Mouse (Mus musculus) urinary bladder, adult 18-20 months (tissue): ENCODE data around the gene Grhl1.
"Not testable (repeated sequence)": the region's sequence is repeated elsewhere in the genome, so short reads cannot be mapped to it uniquely, and the experiment has no call there.

Source experiments
- DNase-seq, 2 experiments: peaks; one replicate each; pipeline ENCODE4 v3.0.0; 2022; ENCODE audit warnings: low spot score in 2 of 2, mixed read lengths in 2 of 2

The Grhl1 gene

DNA sequence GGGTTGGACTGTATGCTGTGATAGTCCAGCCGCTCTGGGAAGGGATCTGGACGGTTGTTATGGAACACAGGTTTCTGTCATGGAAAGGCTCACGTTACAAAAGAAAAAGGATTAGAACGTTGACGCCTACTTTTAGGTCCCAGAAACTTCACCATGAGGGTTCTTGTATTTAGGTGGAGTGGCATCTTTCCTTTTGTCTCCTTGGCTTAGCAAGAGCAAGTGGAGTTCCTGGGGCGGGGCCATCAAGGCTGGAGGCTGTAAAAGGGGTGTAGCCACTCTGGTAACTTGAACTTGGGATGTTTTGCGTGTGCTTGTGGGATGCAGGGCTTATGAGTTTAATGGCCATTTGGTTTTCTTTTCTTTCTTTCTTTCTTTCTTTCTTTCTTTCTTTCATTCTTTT, 18.3 kb downstream of the Grhl1 start:
- DNase-seq, result no peak

DNA sequence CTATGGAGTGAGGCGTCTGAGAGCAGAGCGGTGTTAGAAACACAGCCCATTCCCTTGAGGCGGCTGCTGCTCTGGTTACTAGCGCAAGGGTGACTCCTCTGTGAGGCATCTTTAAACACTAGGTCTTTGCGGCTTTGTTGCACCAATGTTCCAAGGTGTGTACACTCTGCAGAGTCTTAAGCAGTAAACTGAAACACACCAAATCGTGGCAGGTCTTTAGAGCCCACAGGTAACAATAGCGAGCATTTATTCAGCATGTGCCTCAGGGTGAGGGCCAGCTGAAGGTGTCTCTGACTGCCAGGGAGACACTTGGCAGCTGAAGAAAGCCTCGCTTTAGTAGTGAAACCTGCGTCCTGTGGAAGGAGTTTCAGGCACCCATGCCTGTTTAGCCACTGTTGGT, 20.0 kb downstream of the Grhl1 start:
- no peak for DNase-seq

DNA sequence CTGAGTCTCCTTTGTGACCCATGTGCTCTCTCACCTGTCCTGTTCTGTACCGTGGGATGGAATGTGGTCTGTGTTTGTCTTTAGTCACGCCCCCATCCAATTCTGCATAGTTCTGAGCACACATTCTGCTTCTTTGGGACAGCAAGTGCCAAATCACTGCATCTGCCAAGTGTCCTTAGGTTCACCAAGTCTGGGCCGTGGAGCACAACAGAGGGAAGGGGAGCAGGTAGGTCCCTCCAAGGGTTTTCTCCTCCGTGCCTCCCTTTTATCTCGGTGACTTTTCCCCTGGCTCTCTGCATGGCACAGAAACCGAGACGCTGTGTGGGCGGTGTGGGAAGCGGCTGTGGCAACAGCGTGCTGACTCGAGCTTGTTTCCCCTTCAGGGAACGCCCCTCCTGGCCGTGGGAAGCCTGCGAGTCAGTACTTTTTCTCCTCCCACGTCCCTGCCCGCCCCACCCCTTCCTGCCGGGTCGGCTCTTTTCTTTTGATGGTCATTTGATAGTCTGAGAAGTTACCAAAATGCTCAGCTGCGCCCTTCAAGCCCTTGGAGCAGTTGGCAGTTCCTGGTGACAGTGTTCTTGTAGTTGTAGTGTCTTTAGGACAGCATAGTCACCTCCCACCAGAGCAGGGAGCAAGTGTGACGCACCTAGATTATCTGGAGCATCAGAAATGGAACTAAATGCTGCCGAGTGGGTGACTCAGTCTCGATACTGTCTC, 21.0 kb downstream of the Grhl1 start:
- DNase-seq, result peak; percentile 80 to 82

DNA sequence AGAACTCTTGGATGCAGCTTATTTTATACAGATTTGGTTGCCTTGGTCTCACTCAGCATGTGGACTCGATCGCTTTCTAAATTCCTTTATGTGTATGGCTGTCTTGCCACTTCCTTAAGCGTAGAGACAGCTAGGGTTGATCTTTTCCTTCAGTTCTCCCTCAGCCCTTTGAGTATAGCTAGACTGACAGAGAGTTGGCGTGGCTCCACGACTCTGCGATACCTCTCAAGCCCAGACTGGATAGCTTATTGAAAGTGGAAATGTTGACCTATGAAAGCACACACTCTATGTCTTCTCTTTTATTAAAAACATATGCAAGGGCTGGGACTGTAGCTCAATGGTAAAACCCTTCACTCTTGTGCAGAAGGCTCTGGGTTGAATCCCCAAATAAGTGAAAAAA, 25.3 kb downstream of the Grhl1 start:
- no peak for DNase-seq

DNA sequence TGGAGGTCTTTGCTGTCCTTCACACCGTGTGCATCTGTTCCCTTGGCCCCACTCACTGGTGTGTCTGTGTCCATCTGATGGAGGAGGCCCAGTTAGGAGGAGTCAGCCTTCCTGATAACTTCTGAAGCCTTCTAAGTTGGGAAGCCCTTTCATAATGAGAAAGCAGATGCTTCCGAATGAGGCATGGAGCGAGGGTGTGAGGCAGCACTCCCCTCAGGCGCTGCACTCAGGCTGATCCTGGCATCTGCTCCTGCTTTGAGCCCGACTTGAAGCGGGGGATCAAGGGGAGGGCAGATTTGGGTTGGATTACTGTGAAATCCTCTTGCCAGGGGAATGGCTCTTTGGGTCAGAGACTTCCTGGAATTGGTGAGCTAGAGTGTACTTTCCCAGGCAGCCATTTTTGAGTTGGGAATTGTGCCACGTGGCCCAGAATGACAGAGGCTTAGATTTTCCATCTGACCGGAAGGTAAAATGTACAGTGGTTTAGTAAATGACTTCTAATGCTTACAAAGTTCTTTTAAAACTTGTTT, 27.3 kb downstream of the Grhl1 start:
- DNase-seq, result no peak

DNA sequence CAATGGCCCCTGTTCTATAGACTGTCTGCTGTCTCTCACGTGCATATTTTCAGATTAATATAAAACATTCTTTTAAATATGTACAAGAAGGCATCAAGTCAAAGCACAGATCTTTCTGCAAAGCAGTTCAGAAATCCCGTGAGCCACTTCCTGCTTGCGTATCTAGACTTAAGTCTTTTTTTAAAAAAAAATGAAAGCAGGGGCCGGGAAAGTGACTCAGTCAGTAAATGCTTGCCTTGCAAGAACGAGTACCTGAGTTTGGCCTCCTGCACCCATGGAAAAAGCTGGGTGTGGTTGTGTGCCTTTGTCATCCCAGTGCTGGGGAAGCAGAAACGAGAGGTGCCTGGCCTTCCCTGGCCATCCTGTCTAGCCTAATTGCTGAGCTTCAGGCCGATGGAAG, 28.0 kb downstream of the Grhl1 start:
- peak in 1 of 2 experiments; percentile 37 for DNase-seq

DNA sequence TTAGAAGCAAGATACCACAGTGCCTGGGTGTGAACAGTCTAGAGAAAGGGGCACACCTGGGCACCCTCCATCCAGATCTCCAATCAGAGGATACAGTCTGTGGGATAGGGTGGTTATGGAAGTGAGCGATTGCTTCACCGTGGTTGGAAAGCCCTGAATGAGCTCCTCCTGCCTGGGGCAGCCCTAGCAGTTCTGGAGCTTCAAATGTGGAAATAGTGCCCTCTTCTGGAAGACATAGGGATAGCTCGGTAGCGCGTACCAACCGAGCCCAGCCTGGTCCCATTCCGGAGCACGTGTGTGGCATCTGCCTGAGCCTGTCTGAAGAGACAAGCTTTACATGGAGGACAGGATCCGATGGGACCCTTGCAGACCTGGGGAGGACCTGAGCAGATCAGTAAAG, 28.7 kb downstream of the Grhl1 start:
- DNase-seq, result peak; percentile 41 to 70

DNA sequence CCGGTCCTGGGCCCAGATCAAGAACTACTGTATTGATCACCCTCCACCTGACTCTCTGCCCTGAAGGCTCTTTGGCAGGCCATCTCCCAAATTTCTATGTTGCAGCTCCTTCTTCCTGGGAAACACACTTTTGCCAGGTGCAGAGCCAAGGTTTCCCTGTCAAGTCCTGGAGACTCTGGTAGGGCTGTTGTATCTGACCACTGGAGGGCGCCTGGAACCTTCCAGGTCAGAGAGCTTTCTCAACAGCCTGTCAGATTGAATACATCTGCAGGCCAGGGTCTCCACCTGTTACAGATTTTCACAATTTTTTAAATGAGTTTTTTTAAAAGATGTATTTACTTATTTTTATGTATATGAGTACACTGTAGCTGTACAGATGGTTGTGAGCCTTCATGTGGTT, 31.2 kb downstream of the Grhl1 start:
- peak; percentile 24 to 57 for DNase-seq

DNA sequence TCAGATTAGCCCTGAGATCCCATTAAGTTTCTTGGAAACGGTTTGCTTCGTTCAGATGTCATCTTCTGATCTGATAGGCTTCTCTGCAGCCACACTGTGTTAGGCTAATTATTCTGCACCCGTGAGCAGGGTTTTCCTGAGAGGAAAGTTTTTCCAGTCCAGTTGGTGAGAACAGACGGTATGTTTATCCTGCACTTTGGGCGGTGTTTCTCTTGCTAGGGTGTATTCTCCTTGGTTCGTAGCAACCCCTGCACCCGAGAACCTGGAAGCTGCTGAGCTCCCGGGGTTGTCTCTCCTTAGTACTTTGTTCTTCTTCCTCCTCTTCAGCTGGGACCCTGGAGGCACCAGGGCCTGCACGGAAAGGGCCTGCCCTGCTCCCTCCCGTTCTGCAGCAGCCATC, 34.1 kb downstream of the Grhl1 start:
- DNase-seq, result no peak

DNA sequence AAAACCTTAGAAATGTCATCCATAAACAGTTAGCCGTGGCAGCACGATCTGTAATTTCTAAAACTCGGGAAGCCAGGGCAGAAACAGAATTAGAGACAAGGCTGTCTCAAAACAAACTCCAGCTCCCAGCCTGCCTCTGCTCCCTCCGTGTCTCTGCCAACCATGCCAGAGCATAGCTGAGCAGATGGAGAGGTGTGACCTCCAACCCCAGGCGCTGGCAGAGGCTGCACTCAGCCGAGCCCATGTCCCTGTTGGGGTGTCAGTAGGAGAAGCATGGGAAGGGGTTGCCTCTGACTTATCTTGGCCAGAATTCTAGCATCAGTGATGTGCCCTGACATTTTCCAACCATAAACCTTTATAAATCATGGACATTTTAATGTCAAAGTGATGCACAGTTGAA, 40.5 kb downstream of the Grhl1 start:
- no peak for DNase-seq

DNA sequence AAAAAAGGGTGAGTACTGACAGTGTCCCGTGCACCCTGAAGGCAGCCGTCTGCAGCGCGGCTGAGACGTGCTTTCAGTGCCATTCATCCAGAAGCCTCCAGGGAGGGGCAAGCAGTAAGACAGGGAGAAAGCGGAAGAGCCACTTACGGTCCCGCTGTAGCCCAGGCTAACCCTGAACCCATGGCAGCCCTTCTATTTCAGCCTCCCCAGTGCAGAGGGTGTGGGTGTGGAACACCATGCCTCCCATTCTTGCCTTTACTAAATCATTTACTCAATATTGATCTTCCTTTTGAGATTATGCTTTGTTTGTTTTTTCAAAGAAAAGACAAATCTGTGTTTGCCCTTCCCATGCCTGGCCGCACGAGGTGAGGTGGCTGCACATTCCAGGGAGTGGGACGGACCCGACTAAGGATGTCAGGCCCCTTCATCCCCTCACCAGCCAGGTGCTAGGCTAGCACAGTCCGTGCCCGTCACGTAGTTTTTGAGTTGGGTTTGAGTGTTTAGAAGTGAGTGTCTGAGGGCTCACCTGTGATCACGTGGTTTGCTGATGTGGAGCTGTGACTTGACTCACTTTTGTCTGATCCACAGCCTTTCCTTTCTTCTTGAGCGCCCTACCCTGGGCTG, 42.5 kb downstream of the Grhl1 start:
- no peak for DNase-seq

DNA sequence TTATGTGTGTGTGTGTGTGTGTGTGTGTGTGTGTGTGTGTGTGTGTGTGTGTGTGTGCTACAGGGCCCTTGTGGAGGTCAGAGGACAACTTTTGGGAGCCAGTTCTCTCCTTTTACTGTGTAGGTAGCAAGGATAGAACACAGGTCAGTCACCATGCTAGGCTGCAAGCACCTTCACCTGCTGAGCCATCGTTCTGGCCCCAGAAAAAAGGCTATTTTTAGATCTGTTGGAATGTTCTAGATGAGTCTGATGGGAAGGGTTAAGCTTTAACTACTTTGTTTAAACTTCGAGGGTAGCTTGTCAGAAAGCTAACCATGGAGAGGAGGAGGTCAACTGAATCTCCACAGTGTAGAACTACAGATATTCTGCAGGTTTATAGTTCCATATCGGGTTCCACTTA, 43.1 kb downstream of the Grhl1 start:
- no peak for DNase-seq

DNA sequence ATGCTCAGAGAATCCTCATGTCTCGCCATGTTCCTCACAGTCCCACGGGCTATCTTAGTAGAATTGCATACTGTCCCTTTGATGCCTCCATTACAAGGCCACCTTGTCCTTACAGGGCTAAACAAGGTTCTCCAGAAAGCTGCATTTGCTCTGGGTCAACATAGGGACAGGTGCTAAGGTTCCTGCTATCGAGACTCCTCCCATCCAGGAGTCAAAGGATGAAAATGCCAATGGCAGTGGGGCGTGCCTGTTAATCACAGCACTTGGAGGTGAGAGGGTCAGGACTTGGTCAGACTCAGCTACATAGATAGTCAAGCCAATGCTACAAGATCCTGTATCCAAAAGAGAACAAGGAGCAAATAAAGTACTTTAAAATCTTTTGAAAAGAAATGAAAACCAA, 47.4 kb downstream of the Grhl1 start:
- DNase-seq, result no peak

DNA sequence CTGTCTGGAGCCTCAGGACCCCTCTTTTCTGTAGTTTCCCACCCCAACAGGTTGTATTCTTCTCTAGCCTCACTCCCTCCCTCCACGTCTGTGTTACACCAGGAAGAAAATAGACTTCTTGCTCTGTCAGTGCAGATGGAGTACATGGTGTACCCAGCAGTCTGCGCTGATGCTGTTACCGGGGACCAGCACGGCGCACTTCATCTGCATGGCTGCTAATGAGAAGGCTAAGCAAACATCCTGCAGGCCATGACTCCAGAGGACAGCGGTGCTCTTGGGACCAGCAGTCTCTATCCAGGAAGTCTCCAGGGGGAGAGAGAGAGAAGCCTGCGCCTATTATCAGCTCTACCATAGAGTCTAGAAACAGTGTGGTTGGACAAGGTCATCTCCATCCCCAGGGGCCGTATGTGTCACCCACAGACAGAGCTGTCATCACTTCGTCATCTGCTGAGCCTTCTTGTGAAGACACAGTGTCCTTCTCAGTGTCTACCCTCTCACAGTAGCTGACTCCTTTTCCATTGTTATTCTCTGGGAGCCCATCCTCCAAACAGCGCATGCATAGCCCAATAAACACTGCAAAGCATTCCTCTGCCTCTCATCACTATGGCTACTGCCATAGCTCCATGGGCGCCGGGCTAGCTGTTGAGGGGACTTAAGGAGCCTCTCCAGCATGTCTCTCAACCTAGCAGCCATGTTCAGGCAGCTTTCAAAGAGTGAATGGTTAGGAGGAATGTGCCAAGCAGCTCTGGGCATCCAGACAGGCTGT, 51.6 kb downstream of the Grhl1 start:
- DNase-seq, result no peak

DNA sequence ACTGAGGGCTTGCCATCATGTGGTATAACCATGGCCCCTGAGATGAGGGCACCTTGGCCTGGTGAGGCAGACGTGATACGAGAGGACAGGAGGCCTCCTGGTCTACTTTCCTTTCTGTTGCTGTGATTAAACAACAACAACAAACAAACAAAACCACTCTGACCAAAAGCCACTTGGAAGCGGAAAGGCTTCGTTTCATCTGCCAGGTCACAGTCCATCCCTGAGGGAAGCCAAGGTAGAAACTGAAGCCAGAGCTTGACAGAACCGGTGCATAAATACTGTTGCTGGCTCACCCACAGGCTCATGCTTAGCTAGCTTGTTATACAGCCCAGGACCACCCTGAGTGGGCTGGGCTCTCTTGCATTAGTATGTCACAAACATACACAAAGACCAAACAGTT, 54.3 kb downstream of the Grhl1 start:
- DNase-seq, result no peak

DNA sequence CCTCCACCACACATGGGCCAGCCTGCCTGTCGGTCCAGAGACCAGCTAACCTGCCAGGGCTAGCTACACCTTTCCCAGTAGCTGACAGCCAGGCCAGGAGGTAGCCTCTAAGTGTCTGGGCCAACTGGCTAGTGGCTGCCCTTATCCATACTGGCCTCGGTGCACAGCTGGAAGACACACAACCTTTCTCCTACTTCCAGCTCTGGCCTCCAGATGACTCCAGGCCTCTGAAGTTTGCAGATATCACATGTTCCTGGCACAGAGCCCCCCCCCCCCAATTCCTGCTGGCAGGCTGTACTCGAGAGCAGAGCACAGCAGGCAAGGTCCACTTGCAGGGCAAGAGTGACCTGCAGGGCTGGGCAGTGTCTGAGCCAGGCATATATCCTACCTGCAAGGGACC, 55.1 kb downstream of the Grhl1 start:
- DNase-seq, result no peak

DNA sequence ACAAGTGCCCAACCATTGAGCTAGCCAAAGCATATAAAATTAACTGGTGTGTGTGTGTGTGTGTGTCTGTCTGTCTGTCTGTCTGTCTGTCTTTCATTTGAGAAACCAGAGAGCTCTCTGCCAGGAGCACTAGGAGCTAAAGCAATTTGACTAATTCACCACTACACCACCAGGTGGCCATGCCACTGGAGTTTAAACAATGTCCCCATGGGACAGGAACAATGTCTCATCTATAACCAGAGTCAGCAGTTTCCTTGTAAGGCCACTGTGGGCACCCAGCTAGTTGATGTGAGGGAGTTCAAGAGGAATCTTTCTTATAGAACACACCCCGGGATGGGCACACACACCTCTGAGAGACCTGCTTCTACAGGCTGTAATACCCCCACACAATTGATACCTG, 58.1 kb downstream of the Grhl1 start:
- DNase-seq, result no peak

DNA sequence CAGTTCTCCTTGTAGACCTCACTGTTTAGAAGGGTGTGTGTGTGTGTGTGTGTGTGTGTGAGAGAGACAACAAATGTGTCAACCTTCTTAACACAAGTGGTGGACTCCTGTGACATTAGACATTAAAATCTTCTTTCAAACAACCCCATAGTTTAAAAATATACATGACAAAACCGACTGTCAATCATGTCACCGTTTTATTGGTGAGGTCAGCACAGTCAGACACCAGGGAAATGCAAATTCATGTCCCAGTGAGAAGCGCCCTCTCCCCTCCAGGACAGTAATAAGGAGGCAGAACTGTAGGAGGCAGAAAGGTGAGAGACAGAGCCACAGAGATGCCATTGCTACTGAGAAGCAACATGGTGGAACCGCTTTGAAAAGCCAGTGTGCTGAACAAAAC, 60.3 kb downstream of the Grhl1 start:
- DNase-seq, result no peak

DNA sequence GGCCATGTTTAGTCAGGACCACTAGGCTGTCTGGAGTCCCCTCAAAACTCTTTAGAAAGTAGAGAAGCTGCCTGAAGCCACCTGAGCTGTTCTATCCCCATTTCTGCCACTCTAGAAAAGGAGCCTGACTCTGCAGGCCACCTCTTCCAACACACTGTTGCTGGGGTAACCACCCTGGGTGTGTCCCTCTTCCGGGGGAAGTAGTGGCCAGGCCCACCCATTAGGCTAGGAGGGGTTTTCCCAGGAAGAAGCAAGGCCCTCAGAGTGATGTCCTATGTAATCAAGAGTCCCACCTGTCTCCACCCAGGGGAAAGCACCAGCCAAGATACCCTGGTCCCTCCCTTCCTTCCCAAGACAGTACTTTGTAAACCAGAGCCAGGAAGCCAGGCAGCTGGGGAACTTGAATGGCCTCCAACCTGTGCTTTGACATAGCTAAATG, 61.7 kb downstream of the Grhl1 start:
- DNase-seq, result no peak

DNA sequence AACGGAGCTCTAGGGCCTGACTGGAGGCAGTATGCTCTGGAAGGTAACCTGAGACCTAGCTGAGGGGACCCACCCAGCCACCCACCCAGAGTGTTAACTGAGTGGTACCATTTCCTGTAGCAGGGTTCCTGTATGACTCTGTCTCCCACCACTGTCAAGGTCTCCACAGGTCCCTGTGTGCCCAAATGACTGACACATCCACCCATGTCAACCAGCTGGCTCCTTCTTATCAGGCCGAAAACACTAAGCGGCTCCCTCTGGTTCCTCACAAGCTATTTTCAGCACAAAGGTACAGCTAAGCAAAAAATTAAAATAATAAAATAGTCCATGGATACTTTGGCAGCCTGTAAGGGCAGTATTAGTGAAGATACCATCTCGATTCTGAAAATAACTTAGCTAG, 62.1 kb downstream of the Grhl1 start:
- no peak for DNase-seq

DNA sequence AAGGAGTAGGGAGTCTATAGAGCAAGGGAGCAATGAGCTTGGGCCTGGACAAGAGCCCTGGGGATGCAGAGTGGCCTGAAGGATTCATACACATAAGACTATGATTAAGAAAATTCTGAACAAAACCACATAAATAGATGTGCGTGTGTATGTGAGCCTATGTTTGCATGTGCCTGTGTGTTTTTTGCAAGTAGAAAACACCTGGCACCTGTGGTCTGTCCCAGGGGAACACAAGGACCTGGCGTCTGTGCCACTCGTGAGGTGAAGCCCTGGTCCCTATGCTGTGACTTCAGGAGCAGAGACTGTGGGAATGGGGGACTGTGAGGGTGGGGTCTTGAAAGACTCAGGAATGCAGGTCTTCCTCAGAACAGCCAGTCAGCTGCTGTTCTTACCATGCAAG, 62.6 kb downstream of the Grhl1 start:
- no peak for DNase-seq

DNA sequence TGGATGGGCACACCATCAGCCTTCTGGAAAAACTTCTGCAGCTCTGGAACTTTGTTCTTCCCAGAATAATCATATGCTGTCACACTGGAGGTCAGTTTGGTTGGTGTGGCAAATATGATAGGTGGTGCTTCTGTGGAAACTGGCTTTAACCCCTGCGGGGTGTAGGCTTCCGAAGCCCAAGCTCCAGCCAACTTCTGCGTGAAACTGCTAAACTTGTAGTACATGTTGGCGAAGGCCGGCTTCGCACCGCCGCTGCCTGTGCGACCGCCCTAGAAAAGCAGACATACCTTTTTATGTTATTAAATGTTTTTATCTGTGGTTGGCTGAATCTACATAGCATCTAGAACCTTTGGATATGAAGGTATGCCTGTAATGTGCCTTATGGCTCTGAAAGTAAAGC, 66.7 kb downstream of the Grhl1 start:
- DNase-seq, result not testable (repeated sequence)

DNA sequence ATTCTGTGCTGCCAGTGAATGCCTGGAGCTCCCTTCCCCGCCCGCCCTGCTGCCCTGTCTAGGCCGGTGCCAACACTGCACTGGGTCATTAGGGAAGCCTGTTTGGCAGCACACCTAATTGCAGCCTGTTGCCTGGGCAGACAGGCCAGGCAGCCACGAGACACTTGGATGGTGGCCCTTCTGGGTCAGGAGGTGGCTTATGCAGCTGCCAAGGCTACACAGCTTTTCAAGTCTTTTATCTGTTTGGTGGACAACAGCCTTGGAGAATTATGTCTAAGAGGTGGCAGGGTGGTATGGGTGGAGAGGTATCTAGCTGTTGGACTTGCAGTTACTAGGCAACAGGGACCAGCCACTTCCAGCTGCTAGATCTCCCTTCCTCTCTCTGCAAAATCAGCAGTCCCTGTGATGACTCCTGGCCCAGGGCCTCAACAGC, 70.3 kb downstream of the Grhl1 start:
- DNase-seq, result peak; percentile 44 to 62
